Mouse (Mus musculus) kidney, adult 2 months (tissue): ENCODE data around the gene Dach1.

Experiments
- CTCF ChIP-seq: fragments of 200-500 bp; conservative IDR thresholded peaks from 2 replicates; pipeline ENCODE4 v1.5.1; 2011; ENCODE audit warnings: low read depth, mild to moderate bottlenecking, control low read depth, low read length, moderate library complexity, mixed read lengths; ENCODE audit not compliant: insufficient read depth, insufficient read length
- POLR2A ChIP-seq: fragments of 200-500 bp; IDR thresholded peaks from one replicate; pipeline ENCODE4 v1.6.1; 2011; ENCODE audit warnings: low read depth, low read length, control low read depth

- TF ChIP-seq CTCF: no peak
- no peak for TF ChIP-seq POLR2A
These were observed 610 bp downstream of the Dach1 start for GRCm38 (mm10) chr14:98168908-98169401.
